Mouse (Mus musculus) hindbrain, embryonic 12.5 days (tissue): ENCODE measurements around the gene Agbl2. TPM values are rescaled to one million over a fixed set of nuclear protein-coding genes. Genes with fewer than 3 reads are reported as not detected.
A peak's percentile ranks its signal among the peaks of the same experiment; 100 is the strongest.
"Not testable (repeated sequence)": the region's sequence is repeated elsewhere in the genome, so short reads cannot be mapped to it uniquely, and the experiment has no call there.

Experiments
- ATAC-seq: fragments of 200-750 bp; cut with Nextera tagmentation; 2 replicates; pipeline ENCODE4 v1.8.0; 2017; ENCODE audit warnings: moderate TSS enrichment; ENCODE audit not compliant: low FRiP score
- H3K27ac ChIP-seq: fragments of 300-500 bp; sonication (generic); 2 replicates; pipeline ENCODE4 v1.5.1; 2016; ENCODE audit warnings: mild to moderate bottlenecking
- H3K27me3 ChIP-seq: fragments of 300-500 bp; sonication (generic); 2 replicates; pipeline ENCODE4 v1.6.1; 2016; ENCODE audit warnings: mild to moderate bottlenecking
- H3K36me3 ChIP-seq: fragments of 300-500 bp; sonication (generic); 2 replicates; pipeline ENCODE4 v1.6.1; 2016; ENCODE audit warnings: mild to moderate bottlenecking
- H3K4me1 ChIP-seq: fragments of 300-500 bp; sonication (generic); 2 replicates; pipeline ENCODE4 v1.6.1; 2016
- H3K4me2 ChIP-seq: fragments of 300-500 bp; sonication (generic); replicated peaks from 2 replicates; pipeline ENCODE4 v1.6.1; 2016; ENCODE audit warnings: mild to moderate bottlenecking
- H3K4me3 ChIP-seq: fragments of 300-500 bp; sonication (generic); 2 replicates; pipeline ENCODE4 v1.5.1; 2016; ENCODE audit warnings: mild to moderate bottlenecking
- H3K9ac ChIP-seq: fragments of 300-500 bp; sonication (generic); 2 replicates; pipeline ENCODE4 v1.6.1; 2016; ENCODE audit warnings: mild to moderate bottlenecking, moderate library complexity
- H3K9me3 ChIP-seq: fragments of 300-500 bp; sonication (generic); replicated peaks from 2 replicates; pipeline ENCODE4 v1.6.1; 2016; ENCODE audit warnings: mild to moderate bottlenecking
- WGBS: fragments of 180-500 bp; shearing (Covaris S2); methylation state at CpG from one replicate; pipeline ENCODE4 v1.1.7; 2016; 5-methylcytosine and 5-hydroxymethylcytosine counted together
- polyA plus RNA-seq: library from polyadenylated mRNA; unstranded; fragments of >200 nt; fragmentation: Nextera tagmentation; extraction: Ambion mirVana; gene quantifications from 2 replicates; pipeline ENCODE4 v1.2.1, GENCODE M21; 2016

Agbl2 gene
- polyA plus RNA-seq, 1 experiment from 2014 or later: 1.4 TPM

- Histone ChIP-seq H3K9me3 (no peaks in the 10 kb centered on the region), H3K9ac (no peak overlapping the region), H3K27me3 (no peaks in the 10 kb centered on the region), H3K4me3 (no peak overlapping the region), H3K4me2 (no peak overlapping the region), H3K27ac (no peak overlapping the region), H3K4me1 (no peaks in the 10 kb centered on the region), H3K36me3 (no peaks in the 10 kb centered on the region)
- WGBS: 86% methylated on average over 2 of the region's 2 CpGs
- no peak for ATAC-seq
Measured at GRCm38 (mm10) chr2:90822978-90823377, 40.5 kb downstream of the Agbl2 start.

- no peak for ATAC-seq
- Histone ChIP-seq H3K27ac (no peak overlapping the region), H3K9me3 (no peaks in the 10 kb centered on the region), H3K27me3 (no peaks in the 10 kb centered on the region), H3K4me3 (no peak overlapping the region), H3K9ac (no peak overlapping the region), H3K4me2 (no peak overlapping the region), H3K4me1 (no peaks in the 10 kb centered on the region), H3K36me3 (no peaks in the 10 kb centered on the region)
- WGBS: 86% methylated on average over 6 of the region's 6 CpGs
Measured at GRCm38 (mm10) chr2:90823781-90824180, 41.3 kb downstream of the Agbl2 start.

- H3K27ac ChIP-seq, H3K9me3 ChIP-seq, H3K4me2 ChIP-seq, ATAC-seq, H3K4me3 ChIP-seq, H3K9ac ChIP-seq, H3K27me3 ChIP-seq, H3K36me3 ChIP-seq, H3K4me1 ChIP-seq: not testable (repeated sequence)
- 89% methylated on average over 10 of the region's 10 CpGs for WGBS
Measured at GRCm38 (mm10) chr2:90824528-90824927, 42.0 kb downstream of the Agbl2 start.

- Histone ChIP-seq H3K4me1 (no peaks in the 10 kb centered on the region), H3K27me3 (no peaks in the 10 kb centered on the region), H3K9me3 (no peaks in the 10 kb centered on the region), H3K36me3 (no peaks in the 10 kb centered on the region), H3K27ac (no peak overlapping the region), H3K9ac (no peak overlapping the region), H3K4me3 (no peak overlapping the region), H3K4me2 (no peak overlapping the region)
- no peak for ATAC-seq
- 82% methylated on average over 11 of the region's 11 CpGs for WGBS
Measured at GRCm38 (mm10) chr2:90825515-90826172, 43.1 kb downstream of the Agbl2 start.

- WGBS: 81% methylated on average over 7 of the region's 7 CpGs
- Histone ChIP-seq H3K9ac (no peak overlapping the region), H3K36me3 (no peaks in the 10 kb centered on the region), H3K4me3 (no peak overlapping the region), H3K4me1 (no peaks in the 10 kb centered on the region), H3K4me2 (no peak overlapping the region), H3K27ac (no peak overlapping the region), H3K27me3 (no peaks in the 10 kb centered on the region), H3K9me3 (no peaks in the 10 kb centered on the region)
- no peak for ATAC-seq
Measured at GRCm38 (mm10) chr2:90828739-90829138, 46.2 kb downstream of the Agbl2 start.

GRCm38 (mm10) chr2:90833502-90833901 lies 51.0 kb downstream of the Agbl2 start:
- no peak for ATAC-seq
- Histone ChIP-seq H3K4me1 (no peaks in the 10 kb centered on the region), H3K36me3 (no peaks in the 10 kb centered on the region), H3K4me2 (no peak overlapping the region), H3K9me3 (no peaks in the 10 kb centered on the region), H3K27ac (no peak overlapping the region), H3K9ac (no peak overlapping the region), H3K27me3 (no peaks in the 10 kb centered on the region), H3K4me3 (no peak overlapping the region)
- WGBS: 82% methylated on average over 5 of the region's 5 CpGs

GRCm38 (mm10) chr2:90838621-90839020 lies 56.1 kb downstream of the Agbl2 start:
- Histone ChIP-seq H3K36me3 (no peaks in the 10 kb centered on the region), H3K27ac (no peak overlapping the region), H3K4me3 (no peak overlapping the region), H3K4me1 (no peaks in the 10 kb centered on the region), H3K27me3 (no peaks in the 10 kb centered on the region), H3K9ac (no peak overlapping the region), H3K9me3 (no peaks in the 10 kb centered on the region), H3K4me2 (no peak overlapping the region)
- no peak for ATAC-seq
- 85% methylated on average over 2 of the region's 2 CpGs for WGBS

GRCm38 (mm10) chr2:90843666-90844065 lies 61.1 kb downstream of the Agbl2 start:
- no peak overlapping the region for H3K9ac ChIP-seq
- H3K4me3 ChIP-seq: no peak overlapping the region
- H3K9me3 ChIP-seq: no peaks in the 10 kb centered on the region
- ATAC-seq: no peak
- WGBS: 78% methylated on average over 1 of the region's 1 CpGs
- H3K27ac ChIP-seq: no peak overlapping the region
- H3K27me3 ChIP-seq: no peaks in the 10 kb centered on the region
- no peak overlapping the region for H3K4me2 ChIP-seq
- H3K4me1 ChIP-seq: peaks cover 13% of the 10 kb centered on the region
- H3K36me3 ChIP-seq: no peaks in the 10 kb centered on the region

GRCm38 (mm10) chr2:90844262-90844661 lies 61.7 kb downstream of the Agbl2 start:
- H3K9ac ChIP-seq: no peak overlapping the region
- no peak overlapping the region for H3K4me3 ChIP-seq
- peaks cover 19% of the 10 kb centered on the region for H3K4me1 ChIP-seq
- ATAC-seq: no peak
- no peaks in the 10 kb centered on the region for H3K9me3 ChIP-seq
- H3K36me3 ChIP-seq: no peaks in the 10 kb centered on the region
- H3K27me3 ChIP-seq: no peaks in the 10 kb centered on the region
- H3K27ac ChIP-seq: no peak overlapping the region
- no peak overlapping the region for H3K4me2 ChIP-seq
- WGBS: 82% methylated on average over 5 of the region's 5 CpGs

GRCm38 (mm10) chr2:90845234-90845633 lies 62.7 kb downstream of the Agbl2 start:
- H3K9me3 ChIP-seq: no peaks in the 10 kb centered on the region
- H3K4me1 ChIP-seq: peaks cover 20% of the 10 kb centered on the region
- H3K27ac ChIP-seq: no peak overlapping the region
- H3K27me3 ChIP-seq: no peaks in the 10 kb centered on the region
- no peak for ATAC-seq
- WGBS: 83% methylated on average over 5 of the region's 5 CpGs
- no peak overlapping the region for H3K9ac ChIP-seq
- peaks cover 2% of the 10 kb centered on the region for H3K36me3 ChIP-seq
- no peak overlapping the region for H3K4me3 ChIP-seq
- H3K4me2 ChIP-seq: no peak overlapping the region

GRCm38 (mm10) chr2:90846171-90846570 lies 63.6 kb downstream of the Agbl2 start:
- H3K27ac ChIP-seq: peak overlapping the region; percentile 92; the same call in 1 of the 2 replicates
- no peak for ATAC-seq
- peaks cover 20% of the 10 kb centered on the region for H3K4me1 ChIP-seq
- no peaks in the 10 kb centered on the region for H3K9me3 ChIP-seq
- peak overlapping the region; percentile 85 for H3K4me3 ChIP-seq
- 53% methylated on average over 6 of the region's 6 CpGs for WGBS
- peak overlapping the region; percentile 66 for H3K4me2 ChIP-seq
- peaks cover 11% of the 10 kb centered on the region for H3K36me3 ChIP-seq
- no peaks in the 10 kb centered on the region for H3K27me3 ChIP-seq
- peak overlapping the region; percentile 39; the same call in 1 of the 2 replicates for H3K9ac ChIP-seq

GRCm38 (mm10) chr2:90846597-90846954 lies 64.0 kb downstream of the Agbl2 start:
- Histone ChIP-seq H3K9ac (peak overlapping the region; percentile 39), H3K4me3 (peak overlapping the region; percentile 85), H3K4me2 (peak overlapping the region; percentile 66), H3K36me3 (peaks cover 16% of the 10 kb centered on the region), H3K27me3 (no peaks in the 10 kb centered on the region), H3K4me1 (peaks cover 20% of the 10 kb centered on the region), H3K27ac (peak overlapping the region; percentile 92), H3K9me3 (no peaks in the 10 kb centered on the region)
- peak; percentile 61 for ATAC-seq
- WGBS: 4% methylated on average over 8 of the region's 8 CpGs

- Histone ChIP-seq H3K27ac (peak within 1 kb of the TSS; percentile 92), H3K27me3 (no peaks in the 10 kb centered on the region), H3K4me2 (peak within 1 kb of the TSS; percentile 66), H3K36me3 (peaks cover 20% of the 10 kb centered on the region), H3K9me3 (no peaks in the 10 kb centered on the region), H3K9ac (peak within 1 kb of the TSS; percentile 93), H3K4me1 (peaks cover 20% of the 10 kb centered on the region), H3K4me3 (peak within 1 kb of the TSS; percentile 85)
- under 1% methylated on average over 65 of the region's 67 CpGs for WGBS
- peak; percentile 98 for ATAC-seq
Measured at GRCm38 (mm10) chr2:90846955-90847680, 64.6 kb downstream of the Agbl2 start, which contains the start of gene Mtch2. Mtch2 (plus strand) TSS chr2:90847155.
